Mouse (Mus musculus): Measurements from ENCODE around the gene Spsb3. TPM values are rescaled to one million over a fixed set of nuclear protein-coding genes. Genes with fewer than 3 reads are reported as not detected.

Spsb3 gene
- 14.8 and 21.5 TPM in 2 replicates for total RNA-seq (2017)

DNA sequence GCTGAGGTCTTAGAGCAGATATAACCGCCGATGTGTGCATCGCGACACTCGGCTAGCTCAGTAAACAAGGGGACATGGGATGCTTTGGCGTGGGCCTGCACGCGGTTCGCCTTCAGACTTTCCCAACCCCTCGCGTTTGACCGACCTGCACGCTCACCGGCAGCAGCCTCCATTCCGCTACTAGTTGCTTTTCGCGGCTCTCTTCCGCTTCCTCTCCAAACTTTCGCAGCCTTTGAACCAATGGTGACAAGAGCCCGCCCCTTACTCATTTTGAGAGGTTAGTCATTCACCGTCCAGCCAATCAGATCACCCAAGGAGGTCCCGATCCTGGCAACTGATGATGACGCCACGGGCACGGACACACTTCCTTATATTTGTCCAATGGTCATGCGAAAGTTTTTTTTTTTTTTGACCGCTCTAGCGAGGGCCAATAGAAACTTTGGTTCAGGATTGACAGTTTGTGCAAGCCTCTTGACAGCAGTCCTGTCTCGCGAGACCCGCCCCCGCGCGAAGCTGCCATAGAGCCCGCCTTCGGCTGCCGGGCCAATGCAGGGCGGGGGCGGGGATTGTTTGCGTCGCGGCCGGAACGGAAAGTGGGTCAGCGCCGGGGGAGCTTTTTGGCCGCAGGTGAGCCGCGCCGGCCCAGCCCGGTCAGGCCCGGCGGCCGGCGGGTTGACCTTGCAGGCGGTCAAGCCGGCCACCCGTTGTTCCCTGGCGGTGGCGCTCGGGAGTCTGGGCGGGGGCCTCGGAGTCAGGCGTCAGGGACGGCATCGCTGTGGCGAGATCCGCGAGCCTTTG lies at the start of gene Spsb3, which contains the start of gene Nubp2:
Gene Spsb3 (plus strand): TSS at position 510 of the 798 bp plus-strand sequence.
Gene Nubp2 (minus strand): TSS at position 216 of the 798 bp plus-strand sequence.
- ATAC-seq (replicated peaks; ENCODE audit: low read depth, poor library complexity, severe bottlenecking): peak; percentile 93

DNA sequence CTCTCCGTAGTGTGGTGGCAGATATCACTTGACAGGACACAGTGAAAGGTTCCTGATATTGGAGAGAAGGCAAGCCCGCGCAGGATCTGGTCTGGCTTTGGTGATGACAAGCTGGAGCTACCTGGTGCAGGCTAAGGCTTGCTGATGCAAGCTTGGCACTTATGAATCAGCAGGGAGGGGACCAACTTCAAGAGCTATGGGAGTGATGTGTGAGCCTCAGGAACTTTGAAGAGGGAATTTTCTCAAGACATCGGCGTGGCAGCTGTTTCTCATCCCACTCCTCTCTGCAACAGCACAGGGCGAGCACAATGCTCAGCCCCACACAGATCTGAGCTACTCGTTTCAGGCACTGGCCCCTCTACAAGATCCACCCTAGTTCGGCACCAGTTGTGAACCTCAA lies 46.6 kb upstream of the Spsb3 start, which contains the start of gene Hagh:
Gene Hagh (plus strand): TSS at position 302 of the 400 bp plus-strand sequence.
- no peak for ATAC-seq (replicated peaks; ENCODE audit: low read depth, poor library complexity, severe bottlenecking)

DNA sequence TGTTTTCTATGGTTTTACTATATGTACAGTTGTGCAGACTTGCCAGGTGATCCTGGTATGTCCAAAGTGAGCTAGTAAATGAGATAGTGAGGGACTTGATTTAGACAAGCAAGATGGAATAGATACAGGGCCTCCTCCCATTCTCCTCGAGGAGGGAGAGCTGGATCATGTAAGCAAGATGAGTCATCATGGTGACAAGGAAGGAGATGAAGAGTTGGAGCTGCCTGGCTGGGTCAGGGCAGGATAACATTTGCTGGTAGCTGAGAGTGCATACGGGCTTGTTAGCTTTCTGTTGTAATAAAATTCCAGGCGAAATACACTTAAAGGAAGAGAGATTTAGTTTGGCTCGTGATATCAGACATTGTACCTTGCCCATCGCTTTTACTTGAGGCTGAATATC lies 46.1 kb upstream of the Spsb3 start:
- no peak for ATAC-seq (replicated peaks; ENCODE audit: low read depth, poor library complexity, severe bottlenecking)

DNA sequence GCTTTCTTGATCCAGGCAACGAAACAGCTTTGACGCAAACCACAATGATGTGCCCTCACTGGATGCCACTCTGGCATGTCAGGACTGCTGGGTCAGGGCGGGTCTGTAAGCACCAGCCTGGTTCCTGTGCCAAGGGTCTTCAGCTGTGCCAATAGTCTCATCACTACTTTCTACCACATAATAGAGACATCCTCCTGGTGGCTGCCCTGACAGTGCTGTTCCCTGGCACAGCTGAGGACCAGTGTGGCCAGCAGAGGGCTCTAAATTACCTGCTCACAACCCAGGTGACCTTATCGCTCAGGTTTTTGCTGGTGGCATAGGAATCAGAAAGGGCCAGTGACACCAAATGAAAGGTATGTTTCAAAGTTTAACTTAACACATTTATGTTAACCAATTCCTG lies 45.3 kb upstream of the Spsb3 start:
- no peak; the same call in 1 of the 2 replicates for ATAC-seq (replicated peaks; ENCODE audit: low read depth, poor library complexity, severe bottlenecking)

DNA sequence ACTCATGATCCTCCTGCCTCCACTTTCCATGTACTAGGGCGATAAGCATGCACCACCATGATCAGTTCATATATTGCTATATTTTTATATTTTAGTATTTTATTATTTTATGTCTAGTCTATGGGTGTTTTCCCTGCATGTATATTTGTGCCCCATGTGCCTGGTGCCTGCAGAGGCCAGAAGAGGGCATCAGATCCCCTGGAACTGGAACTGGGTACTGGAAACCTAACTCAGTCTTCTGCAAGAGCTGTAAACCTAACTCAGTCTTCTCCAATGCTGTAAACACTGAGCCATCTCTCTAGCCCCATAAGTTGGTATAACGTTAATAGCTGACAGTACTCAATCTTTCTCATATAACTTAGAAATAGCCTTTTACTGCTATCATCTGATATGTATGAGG lies 43.8 kb upstream of the Spsb3 start:
- ATAC-seq (replicated peaks; ENCODE audit: low read depth, poor library complexity, severe bottlenecking): no peak

DNA sequence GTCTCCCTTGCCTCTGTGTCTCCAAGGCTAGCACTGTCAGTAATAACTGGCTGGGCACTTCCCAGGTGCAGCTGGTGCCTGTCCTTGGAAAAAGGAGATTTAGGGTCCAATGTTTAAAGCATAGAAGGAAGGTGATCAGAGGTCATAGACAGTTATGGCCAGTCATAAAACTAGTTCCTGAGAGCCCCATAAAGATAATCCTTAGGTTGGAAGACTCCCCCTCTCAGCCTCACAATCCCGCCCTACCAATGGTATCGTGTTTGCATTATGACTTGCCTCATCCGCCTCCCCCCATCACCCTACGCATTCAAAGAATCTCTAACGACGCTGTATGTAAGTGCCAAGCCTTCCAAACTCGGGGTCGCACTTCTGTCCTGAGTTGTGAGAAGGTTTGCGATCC lies 41.9 kb upstream of the Spsb3 start:
- no peak for ATAC-seq (replicated peaks; ENCODE audit: low read depth, poor library complexity, severe bottlenecking)

DNA sequence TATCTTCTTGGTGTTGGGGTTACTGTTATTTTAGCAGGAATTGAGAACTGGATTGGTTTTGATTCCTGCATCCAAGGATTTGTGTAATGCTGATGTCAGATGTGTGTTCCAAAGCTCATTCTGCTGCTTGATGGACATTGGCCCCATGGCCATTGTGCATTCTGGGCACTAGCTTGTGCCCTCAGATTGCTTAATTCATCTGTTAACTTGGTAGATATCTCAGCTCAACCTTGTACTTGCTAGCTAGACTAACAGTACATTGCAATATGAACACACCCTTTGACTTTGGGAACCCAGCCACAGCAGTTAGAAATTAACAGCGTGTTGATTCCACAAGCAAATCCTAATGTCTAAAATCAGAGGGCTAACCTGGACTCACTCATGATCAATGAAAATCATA lies 39.1 kb upstream of the Spsb3 start:
- ATAC-seq (replicated peaks; ENCODE audit: low read depth, poor library complexity, severe bottlenecking): no peak

DNA sequence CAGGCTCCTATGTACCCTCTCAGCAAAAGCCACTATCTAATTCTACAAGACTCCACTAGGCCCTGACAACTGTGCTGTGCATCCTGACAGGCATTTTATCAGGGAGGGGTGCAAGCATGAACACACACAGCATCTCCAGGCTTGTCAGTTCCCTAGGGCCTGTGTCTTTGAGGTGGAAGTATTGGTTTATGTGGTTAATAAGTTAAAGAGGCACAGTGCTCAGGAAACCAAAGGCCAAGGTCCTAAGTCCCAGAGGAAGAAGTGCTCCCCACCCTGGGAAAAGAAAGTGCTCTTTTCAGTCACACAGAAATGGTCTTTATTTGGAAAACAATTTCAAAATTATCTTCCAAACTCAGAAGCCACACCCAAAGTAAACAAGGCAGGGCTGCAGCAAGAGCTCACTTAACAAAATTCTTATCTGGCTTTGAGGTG lies 37.8 kb upstream of the Spsb3 start:
- no peak for ATAC-seq (replicated peaks; ENCODE audit: low read depth, poor library complexity, severe bottlenecking)

DNA sequence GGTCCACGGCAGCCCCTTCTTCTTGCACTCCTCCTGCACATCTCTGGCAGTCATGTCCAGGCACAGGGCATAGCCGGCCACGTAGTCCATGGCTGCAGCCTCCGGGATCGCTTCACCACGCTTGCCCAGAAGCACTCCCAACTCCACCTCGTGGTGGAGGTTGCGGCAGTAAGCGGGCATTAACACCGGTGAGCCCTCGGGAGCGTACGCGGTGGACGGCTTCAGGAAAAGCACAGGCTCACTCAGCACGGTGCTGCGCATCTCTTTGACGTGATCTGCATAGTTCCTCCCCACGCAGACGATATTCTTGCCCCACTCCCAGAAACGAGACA lies 36.7 kb upstream of the Spsb3 start:
- ATAC-seq (replicated peaks; ENCODE audit: low read depth, poor library complexity, severe bottlenecking): peak; percentile 52

DNA sequence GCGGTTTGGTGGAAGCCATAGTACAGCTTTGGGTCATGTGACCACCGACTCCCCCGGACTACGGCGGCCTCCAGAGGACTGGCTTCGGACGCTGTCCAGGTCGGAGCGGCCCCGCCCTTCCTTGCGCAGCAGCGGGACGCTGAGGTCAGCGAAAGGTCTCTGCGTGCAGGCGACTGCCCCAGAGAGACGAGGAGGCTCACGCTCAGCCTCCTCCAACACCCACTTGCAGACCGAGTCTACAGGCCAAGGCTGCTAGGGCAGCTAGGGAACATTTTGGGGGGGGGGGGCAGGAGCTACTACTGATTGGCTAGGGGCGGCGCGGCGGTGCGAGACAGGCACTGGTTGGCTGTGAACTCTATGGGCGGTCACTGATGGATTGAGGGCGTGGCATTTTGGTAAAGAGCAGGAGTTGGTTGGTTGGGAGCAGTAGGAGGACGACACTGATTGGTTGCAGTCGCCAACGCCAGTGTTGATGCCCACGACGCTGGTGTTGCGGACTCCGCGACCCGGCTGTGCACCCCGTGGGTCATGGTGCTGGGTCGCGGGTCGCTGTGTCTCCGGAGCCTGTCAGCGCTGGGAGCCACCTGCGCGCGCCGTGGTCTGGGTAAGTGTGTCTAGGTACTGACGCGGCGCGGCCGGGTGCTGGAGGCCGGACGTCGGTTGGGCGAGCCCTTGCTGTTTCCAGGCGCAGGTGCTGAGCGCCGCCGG lies 36.2 kb upstream of the Spsb3 start, which contains the start of gene Fahd1:
Gene Fahd1 (minus strand): TSS at position 300 of the 708 bp plus-strand sequence.
- peak; percentile 93 for ATAC-seq (replicated peaks; ENCODE audit: low read depth, poor library complexity, severe bottlenecking)

DNA sequence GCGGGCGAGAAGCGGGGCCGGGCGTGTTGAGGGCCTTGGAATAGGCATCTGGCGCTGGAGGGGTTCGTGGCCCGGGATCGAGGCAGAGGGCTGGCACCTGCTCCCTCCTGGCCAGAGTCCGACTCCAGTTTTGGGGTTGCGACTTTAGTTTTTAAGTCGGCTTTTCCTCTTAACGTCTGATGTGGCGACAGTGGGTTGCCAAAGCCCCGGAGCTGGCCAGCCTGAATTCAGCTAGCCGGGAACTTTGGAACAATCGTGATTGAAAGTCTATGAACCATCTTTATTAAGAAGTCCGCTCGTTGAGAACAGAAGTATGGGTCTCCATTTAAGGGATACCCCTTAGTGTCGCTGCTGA lies 35.7 kb upstream of the Spsb3 start:
- no peak for ATAC-seq (replicated peaks; ENCODE audit: low read depth, poor library complexity, severe bottlenecking)

DNA sequence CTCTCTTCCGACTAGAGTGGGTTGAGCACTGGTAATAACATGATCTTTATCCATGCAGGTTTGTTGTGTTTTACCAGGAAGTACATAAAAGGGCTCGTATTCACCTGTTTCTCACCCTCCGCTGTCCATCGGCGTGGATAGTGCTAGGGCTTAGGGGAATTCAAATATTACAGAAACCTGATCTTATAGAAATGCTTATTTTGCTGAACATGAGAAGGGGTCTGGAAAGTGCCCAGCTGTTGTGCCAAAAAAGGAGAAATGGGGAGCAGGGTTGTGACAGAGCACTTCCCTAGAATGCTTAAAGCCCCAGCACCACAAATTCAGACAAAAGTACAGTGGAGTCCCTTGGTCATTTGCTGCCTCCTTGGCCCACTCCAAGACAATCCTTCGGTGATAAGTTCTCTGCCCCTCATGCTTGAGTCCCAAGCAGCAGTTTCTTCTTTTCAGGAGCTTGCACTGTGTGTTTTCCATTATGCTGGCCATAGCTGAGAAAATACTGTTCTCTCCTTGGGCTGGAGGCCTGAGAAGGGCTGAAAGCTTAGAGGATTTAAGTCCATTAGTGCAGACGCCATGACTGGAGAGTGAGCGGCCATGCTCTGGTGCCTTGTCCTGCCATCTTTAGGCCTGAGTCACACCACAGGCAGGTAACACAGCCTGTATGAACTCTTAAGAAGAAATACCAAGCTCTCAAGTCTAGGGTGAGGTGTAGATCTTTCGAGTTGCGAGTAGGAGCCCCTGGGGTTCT lies 34.9 kb upstream of the Spsb3 start:
- ATAC-seq (replicated peaks; ENCODE audit: low read depth, poor library complexity, severe bottlenecking): no peak

DNA sequence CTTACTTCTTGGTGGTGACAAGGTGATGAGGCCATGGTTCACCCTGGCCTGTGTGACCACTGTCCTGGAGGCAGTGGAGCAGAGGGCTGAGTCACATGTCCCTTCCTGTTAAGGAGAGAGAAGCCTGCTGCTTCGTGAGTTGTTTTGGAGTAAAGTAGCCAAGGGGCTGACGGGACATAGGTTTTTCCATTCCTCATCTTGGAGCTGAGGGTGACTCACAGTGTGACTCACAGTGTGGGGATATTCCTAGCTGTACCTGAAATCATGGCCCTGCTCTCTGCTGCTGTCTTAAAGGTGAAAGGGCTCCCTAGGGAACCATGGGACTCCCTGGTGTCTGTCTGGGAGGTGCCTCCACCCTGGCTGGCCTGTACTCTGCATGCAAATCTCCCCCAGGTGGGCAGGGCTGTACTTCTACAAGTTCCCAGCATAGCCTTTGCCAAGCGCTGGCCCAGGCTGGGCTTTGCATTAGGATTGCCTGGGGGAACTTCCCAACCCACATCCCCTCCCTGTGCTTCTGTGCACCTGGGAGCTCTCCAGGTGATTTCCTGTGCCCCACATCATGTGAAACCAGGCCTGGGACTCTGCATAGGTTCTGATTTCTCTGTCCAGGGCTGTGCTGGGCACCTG lies 30.5 kb upstream of the Spsb3 start:
- ATAC-seq (replicated peaks; ENCODE audit: low read depth, poor library complexity, severe bottlenecking): no peak

DNA sequence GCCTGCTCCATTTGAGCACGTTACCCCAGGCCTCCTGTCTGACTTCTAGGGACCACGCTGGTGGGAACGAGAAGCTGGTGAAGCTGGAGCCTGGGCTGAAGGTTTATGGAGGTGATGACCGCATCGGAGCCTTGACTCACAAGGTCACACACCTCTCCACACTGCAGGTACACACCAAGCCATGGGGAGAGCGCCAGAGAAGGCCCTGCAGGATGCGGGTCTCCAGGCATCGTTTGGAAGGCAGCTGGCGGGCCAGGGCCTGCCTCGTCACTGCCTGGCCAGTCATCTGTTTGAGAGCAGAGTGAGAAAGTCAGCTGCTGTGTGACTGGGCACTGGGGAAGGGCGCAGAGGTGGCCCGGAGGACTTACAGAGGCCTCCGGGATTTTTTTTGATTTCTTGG lies 29.9 kb upstream of the Spsb3 start:
- no peak for ATAC-seq (replicated peaks; ENCODE audit: low read depth, poor library complexity, severe bottlenecking)

DNA sequence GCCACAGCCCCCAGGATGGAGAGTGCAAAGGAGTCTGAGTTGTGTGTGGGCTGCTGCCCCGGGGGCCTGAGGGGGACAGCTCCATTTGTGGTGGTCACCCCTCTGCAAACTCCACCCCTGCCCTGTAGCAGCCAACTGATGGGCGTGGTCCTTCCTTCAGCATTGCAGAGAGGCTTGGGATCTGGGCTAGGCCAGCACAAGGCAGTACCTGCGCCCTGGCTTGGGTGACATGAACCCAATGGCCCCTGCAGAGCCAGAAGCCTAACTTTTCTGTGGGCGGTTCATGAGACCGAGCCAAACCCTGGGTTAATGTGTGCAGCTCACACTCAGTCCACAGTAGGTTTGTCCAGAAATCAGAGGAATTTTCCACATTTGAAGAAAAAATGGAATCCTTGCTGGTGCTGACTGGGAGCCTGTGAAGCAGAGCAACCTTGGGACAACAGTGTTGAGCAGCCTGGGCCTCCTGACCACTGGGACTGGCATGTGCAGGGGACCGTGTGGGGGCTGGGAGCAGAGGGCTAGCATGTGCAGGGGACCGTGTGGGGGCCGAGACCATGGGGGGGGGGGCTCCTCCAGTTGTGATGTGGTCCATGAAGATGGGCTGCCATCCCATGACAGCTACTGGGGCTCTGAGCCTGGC lies 28.5 kb upstream of the Spsb3 start:
- ATAC-seq (replicated peaks; ENCODE audit: low read depth, poor library complexity, severe bottlenecking): no peak

DNA sequence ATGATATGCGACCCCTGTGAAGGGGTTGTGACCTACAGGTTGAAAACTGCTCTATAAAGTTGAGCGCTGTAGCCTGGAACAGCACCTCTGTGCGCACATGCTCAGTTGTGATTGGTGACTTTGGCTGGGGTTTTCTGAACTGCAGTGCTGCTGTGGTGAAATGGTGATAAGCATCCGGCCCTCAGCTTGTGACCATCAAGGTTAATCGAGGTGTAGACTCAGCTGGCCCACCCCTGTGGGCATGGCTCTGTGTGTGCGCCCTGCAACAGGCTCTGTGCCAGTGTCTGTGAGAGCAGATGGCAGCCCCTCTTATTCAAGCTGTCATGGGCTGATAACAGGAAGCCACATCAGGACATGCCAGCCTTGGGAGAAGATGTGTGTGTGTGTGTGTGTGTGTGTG lies 27.5 kb upstream of the Spsb3 start:
- peak; percentile 96 for ATAC-seq (replicated peaks; ENCODE audit: low read depth, poor library complexity, severe bottlenecking)

DNA sequence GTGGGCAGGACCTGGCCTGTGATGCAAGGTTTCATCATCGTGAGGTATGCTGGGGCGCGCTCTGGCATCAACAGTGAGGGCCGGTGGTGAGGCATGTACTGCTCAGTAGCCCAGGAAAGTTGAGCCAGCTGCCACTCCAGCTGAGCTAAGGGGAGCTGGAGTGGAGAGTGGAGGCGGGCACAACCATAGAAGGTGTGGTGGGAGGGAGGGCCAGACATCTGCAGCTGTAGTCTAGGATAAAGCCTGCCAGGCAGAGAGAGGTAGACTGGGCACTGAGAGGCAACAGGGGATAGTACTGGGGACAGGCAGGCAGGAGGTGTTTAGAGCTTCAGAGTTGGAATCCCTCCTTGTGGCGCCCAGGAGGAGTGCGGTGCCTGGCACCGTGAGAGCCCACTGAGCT lies 26.4 kb upstream of the Spsb3 start:
- ATAC-seq (replicated peaks; ENCODE audit: low read depth, poor library complexity, severe bottlenecking): 0 out of 2 replicates have a peak, but pooled peaks have one; percentile 6

DNA sequence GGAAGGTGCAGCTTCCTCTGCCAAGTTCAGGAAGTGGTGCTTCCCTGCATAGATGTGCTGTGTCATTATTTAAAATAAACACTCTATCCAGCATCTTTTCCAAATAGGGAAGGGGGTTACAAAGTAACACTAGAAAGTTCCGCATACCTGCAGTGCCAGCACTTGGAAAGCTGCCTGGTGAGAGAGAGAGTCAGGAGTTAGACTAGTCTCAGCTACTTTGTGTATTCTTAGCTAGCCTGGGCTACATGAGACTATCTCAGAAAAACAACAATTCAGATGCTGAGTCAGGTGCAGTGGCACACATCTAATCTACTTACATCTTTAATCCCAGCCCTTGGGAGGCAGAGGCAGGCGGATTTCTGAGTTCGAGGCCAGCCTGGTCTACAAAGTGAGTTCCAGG lies 24.7 kb upstream of the Spsb3 start:
- ATAC-seq (replicated peaks; ENCODE audit: low read depth, poor library complexity, severe bottlenecking): no peak

DNA sequence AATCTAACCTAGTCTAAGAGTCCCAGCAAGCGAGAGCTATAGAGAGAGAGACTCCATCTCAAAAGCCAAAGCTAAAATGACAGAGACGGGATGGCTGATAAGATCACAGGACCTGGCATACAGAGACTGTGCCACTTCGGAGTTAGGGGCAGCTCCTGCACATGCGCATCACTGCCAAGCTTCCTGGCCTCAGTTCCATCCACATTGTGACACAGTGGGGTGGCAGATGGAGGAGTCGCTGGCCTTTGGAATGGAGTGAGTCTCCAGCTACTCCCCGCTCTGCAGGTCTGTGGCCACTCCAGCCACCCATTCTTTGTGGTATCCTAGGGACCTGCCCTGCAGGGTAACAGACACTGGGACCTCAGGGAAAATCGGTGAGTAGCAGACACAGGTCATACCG lies 20.7 kb upstream of the Spsb3 start, which contains the start of gene Igfals:
Gene Igfals (plus strand): TSS at position 222 of the 400 bp plus-strand sequence.
- ATAC-seq (replicated peaks; ENCODE audit: low read depth, poor library complexity, severe bottlenecking): no peak

DNA sequence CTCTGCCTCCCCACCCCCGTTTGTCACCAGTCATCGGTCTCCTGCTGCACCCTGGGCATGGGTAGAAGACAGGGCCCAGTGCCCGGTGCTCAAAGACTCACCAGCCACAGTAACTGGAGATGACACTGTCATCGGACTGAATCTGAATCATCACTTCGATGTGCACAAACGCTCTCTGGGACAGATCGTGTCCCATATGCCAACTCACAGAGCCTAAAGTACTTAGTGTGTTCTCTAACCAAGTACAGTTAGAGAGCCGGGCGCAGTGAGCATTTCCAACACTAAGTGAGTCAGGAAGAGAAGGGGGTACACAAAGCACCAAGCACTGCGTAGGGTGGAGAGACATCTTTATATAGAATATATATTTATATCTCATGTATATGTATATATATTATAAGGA lies 18.5 kb upstream of the Spsb3 start:
- no peak for ATAC-seq (replicated peaks; ENCODE audit: low read depth, poor library complexity, severe bottlenecking)
